Mouse (Mus musculus): ENCODE results near the gene Gtf3c3. TPM values are rescaled to one million over a fixed set of nuclear protein-coding genes. Genes with fewer than 3 reads are reported as not detected.

Gtf3c3 gene
- polyA plus RNA-seq (2014; fragmentation: Nextera tagmentation; extraction: Ambion mirVana) = 26.8 and 27.5 TPM in 2 replicates

DNA sequence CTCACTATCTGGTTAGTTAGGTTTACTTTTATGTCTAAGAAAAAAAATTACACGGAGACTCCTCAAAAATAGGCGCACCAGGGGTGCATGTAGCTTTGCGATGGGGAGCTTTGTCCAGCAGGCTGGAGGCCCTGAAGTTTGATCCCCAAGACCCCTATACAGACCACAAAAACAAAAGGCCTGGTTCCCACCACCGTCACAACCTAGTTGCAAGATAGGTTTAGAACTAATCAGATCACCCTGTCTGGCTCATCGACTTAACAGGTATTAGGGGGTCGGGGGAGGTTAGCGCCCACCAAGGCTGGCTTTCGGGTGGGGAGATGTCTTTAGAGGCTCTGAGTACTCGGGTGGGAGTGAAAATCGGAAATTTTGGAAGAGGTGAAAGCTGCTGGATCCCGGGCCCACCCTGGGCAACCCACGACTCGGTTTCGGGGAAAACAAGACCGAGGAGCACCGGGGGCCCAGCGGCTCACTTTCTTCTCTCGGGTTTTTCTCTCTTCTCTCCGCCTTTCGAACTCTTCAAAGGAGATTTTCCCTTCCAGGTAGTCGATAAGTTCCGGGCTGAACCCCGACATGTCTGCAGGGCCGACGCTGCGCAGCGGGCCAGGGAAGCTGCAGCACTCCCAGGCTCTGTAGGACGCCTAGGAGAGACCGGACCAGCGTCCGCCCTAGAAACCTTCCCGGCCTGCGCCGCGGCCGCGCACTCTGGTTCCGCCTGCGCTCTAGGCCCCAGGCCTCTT is at the start of gene Gtf3c3:
TSS of gene Gtf3c3 (minus strand) at position 632 of the 740 bp plus-strand sequence.
- H3K4me3 ChIP-seq (ENCODE audit: low read depth, low read length) = peak within 1 kb of the TSS; percentile 81
- H3K4me2 ChIP-seq (replicated peaks; ENCODE audit: low read depth, low read length) = peak within 1 kb of the TSS; percentile 64
- no peaks in the 10 kb centered on the region for H3K9me3 ChIP-seq (ENCODE audit: control insufficient read depth, low read depth, low read length)
- peak within 1 kb of the TSS; percentile 82 for H3K9ac ChIP-seq (replicated peaks; ENCODE audit: low read depth, low read length)
- peak; percentile 98 for ATAC-seq (ENCODE audit: insufficient number of reproducible peaks, insufficient read depth, low FRiP score, low read depth)
- WGBS = 2% methylated on average over 38 of the region's 39 CpGs
- no peaks in the 10 kb centered on the region for H3K36me3 ChIP-seq (ENCODE audit: control insufficient read depth, insufficient read depth, low read length)
- no peaks in the 10 kb centered on the region for H3K27me3 ChIP-seq (ENCODE audit: control insufficient read depth, insufficient read depth, low read length)
- H3K4me1 ChIP-seq (ENCODE audit: control insufficient read depth, insufficient read depth, low read length) = no peaks in the 10 kb centered on the region
- no peak within 1 kb of the TSS for H3K27ac ChIP-seq (ENCODE audit: low read length)

DNA sequence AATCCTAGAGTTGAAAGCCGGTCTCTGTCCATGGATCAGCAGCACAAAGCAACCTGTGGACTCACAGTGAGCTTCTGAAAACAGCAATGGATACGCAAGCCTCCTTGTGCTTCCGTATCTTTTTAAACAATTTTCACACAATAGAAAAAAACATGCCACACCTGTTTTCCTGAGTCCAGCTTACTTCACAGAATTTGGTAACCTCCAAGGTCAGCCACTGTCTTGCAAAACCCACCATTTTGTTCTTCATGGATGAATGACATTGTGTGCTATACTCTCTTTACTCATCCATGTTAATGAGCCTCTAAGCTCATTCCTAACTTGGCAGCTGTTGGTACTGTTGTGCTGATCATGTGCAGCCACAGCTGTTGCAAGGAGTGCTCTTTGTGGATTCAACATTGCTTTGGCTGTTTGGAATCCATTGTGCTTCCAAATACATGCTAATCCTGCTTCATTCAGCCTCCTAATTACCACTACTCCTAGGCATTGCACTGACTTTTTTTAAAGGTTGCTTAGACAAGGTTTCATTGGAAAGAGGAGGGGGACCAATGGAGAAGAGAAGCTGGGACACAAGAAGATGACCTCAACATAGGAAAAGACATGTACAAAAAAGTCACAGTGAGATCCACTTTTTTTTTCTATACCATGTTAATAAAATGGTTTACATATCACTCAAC is 46.1 kb upstream of the Gtf3c3 start:
- Histone ChIP-seq H3K4me3 (ENCODE audit: low read depth, low read length) (no peak overlapping the region), H3K9ac (replicated peaks; ENCODE audit: low read depth, low read length) (no peak overlapping the region), H3K9me3 (ENCODE audit: control insufficient read depth, low read depth, low read length) (no peaks in the 10 kb centered on the region), H3K4me2 (replicated peaks; ENCODE audit: low read depth, low read length) (no peak overlapping the region), H3K4me1 (ENCODE audit: control insufficient read depth, insufficient read depth, low read length) (no peaks in the 10 kb centered on the region), H3K36me3 (ENCODE audit: control insufficient read depth, insufficient read depth, low read length) (no peaks in the 10 kb centered on the region; the same call in 1 of the 2 replicates), H3K27me3 (ENCODE audit: control insufficient read depth, insufficient read depth, low read length) (no peaks in the 10 kb centered on the region), H3K27ac (ENCODE audit: low read length) (no peak overlapping the region)
- ATAC-seq (ENCODE audit: insufficient number of reproducible peaks, insufficient read depth, low FRiP score, low read depth) = no peak
- 90% methylated on average over 3 of the region's 3 CpGs for WGBS

DNA sequence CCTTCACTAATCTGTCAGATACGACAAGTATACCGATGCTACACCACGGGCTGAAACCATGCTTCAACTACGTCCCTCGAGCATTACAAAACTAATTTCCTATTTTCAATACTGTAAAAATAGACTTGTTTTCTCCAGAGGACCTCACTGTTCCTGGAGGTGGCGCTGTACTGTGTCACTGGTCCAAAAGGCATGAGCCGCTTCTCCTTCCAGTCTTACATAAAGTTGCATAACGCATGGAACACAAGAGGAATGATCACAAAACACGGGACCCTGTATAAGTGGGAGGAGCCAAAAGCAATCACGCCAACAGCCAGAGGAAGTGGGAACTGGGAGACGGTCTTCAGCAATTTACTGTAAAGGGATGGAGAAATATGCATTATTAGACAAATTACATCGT is 41.7 kb upstream of the Gtf3c3 start:
- no peak overlapping the region for H3K4me2 ChIP-seq (replicated peaks; ENCODE audit: low read depth, low read length)
- H3K27me3 ChIP-seq (ENCODE audit: control insufficient read depth, insufficient read depth, low read length) = no peaks in the 10 kb centered on the region
- H3K4me1 ChIP-seq (ENCODE audit: control insufficient read depth, insufficient read depth, low read length) = no peaks in the 10 kb centered on the region
- WGBS = 93% methylated on average over 12 of the region's 12 CpGs
- H3K4me3 ChIP-seq (ENCODE audit: low read depth, low read length) = no peak overlapping the region
- H3K27ac ChIP-seq (ENCODE audit: low read length) = no peak overlapping the region
- H3K36me3 ChIP-seq (ENCODE audit: control insufficient read depth, insufficient read depth, low read length) = no peaks in the 10 kb centered on the region
- ATAC-seq (ENCODE audit: insufficient number of reproducible peaks, insufficient read depth, low FRiP score, low read depth) = no peak
- no peaks in the 10 kb centered on the region for H3K9me3 ChIP-seq (ENCODE audit: control insufficient read depth, low read depth, low read length)
- no peak overlapping the region for H3K9ac ChIP-seq (replicated peaks; ENCODE audit: low read depth, low read length)

DNA sequence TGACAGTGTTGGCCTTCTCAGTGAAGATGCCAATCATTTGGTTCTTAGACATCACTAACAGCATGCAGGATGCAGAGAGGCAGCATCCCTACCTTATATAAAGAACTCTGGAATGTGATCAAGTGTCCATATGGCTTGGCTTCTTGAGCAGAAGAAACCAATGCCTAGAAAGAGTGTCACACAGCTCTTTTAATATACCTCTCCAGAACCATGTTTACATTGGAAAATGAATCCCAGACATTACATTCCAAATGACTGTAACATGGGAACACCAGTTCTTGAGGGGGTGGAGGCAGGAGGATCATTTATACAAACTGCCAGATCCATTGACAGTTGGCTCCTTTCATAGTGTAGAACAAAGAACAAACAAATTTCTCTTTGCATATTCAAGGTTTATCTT is 29.9 kb upstream of the Gtf3c3 start:
- no peak for ATAC-seq (ENCODE audit: insufficient number of reproducible peaks, insufficient read depth, low FRiP score, low read depth)

DNA sequence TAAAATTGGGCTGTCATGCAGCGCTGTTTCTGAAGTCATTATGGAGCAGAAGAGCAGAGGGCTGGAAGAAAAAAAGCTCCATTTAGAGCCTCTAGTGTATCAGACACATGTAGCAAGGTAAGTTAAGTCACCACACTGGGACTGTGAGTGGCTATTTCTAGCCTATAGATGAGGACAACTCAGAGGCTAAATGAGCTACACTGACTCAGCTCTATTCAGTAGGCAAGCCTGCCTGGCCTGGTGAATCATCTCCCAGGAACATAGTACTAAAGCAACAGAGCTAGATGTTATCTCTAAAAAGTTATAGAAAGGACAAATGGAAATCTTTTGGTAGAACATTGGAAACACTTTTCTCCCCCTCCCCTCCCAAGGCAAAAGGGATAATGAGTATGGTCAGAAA is 28.6 kb upstream of the Gtf3c3 start:
- 91% methylated on average over 1 of the region's 1 CpGs for WGBS
- Histone ChIP-seq H3K27ac (ENCODE audit: low read length) (no peak overlapping the region), H3K9ac (replicated peaks; ENCODE audit: low read depth, low read length) (no peak overlapping the region), H3K36me3 (ENCODE audit: control insufficient read depth, insufficient read depth, low read length) (no peaks in the 10 kb centered on the region), H3K27me3 (ENCODE audit: control insufficient read depth, insufficient read depth, low read length) (no peaks in the 10 kb centered on the region), H3K4me2 (replicated peaks; ENCODE audit: low read depth, low read length) (no peak overlapping the region), H3K4me1 (ENCODE audit: control insufficient read depth, insufficient read depth, low read length) (no peaks in the 10 kb centered on the region), H3K4me3 (ENCODE audit: low read depth, low read length) (no peak overlapping the region), H3K9me3 (ENCODE audit: control insufficient read depth, low read depth, low read length) (no peaks in the 10 kb centered on the region)
- no peak for ATAC-seq (ENCODE audit: insufficient number of reproducible peaks, insufficient read depth, low FRiP score, low read depth)

More for the DNA sequence above, 29.9 kb upstream of the Gtf3c3 start:
- Histone ChIP-seq H3K4me2 (replicated peaks; ENCODE audit: low read depth, low read length) (no peak overlapping the region), H3K4me3 (ENCODE audit: low read depth, low read length) (no peak overlapping the region), H3K27ac (ENCODE audit: low read length) (no peak overlapping the region), H3K36me3 (ENCODE audit: control insufficient read depth, insufficient read depth, low read length) (no peaks in the 10 kb centered on the region), H3K9ac (replicated peaks; ENCODE audit: low read depth, low read length) (no peak overlapping the region), H3K9me3 (ENCODE audit: control insufficient read depth, low read depth, low read length) (no peaks in the 10 kb centered on the region), H3K4me1 (ENCODE audit: control insufficient read depth, insufficient read depth, low read length) (no peaks in the 10 kb centered on the region), H3K27me3 (ENCODE audit: control insufficient read depth, insufficient read depth, low read length) (no peaks in the 10 kb centered on the region)

DNA sequence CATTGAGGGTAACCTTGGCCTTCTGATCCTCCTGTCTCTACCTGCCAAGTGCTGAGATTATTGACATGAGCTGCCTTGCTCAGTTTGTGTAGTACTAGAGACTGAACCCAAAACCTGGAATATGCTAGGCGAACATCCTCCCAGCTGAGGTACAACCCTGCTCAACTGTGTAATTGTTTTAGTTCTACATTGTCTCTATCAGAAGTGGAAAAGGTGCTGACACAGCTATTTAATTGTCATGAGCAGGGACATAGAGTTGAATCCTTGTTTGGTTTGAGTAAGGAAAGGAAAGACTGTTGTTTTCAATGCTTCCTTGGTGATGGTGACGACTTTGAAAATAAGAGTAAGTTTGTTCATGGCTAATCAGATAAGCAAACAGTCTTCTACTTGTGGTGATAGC is 13.3 kb upstream of the Gtf3c3 start:
- Histone ChIP-seq H3K27me3 (ENCODE audit: control insufficient read depth, insufficient read depth, low read length) (no peaks in the 10 kb centered on the region), H3K9ac (replicated peaks; ENCODE audit: low read depth, low read length) (no peak overlapping the region), H3K9me3 (ENCODE audit: control insufficient read depth, low read depth, low read length) (no peaks in the 10 kb centered on the region), H3K4me2 (replicated peaks; ENCODE audit: low read depth, low read length) (no peak overlapping the region), H3K4me1 (ENCODE audit: control insufficient read depth, insufficient read depth, low read length) (no peaks in the 10 kb centered on the region), H3K36me3 (ENCODE audit: control insufficient read depth, insufficient read depth, low read length) (no peaks in the 10 kb centered on the region), H3K27ac (ENCODE audit: low read length) (no peak overlapping the region), H3K4me3 (ENCODE audit: low read depth, low read length) (no peak overlapping the region)
- no peak for ATAC-seq (ENCODE audit: insufficient number of reproducible peaks, insufficient read depth, low FRiP score, low read depth)
- 80% methylated on average over 2 of the region's 2 CpGs for WGBS

DNA sequence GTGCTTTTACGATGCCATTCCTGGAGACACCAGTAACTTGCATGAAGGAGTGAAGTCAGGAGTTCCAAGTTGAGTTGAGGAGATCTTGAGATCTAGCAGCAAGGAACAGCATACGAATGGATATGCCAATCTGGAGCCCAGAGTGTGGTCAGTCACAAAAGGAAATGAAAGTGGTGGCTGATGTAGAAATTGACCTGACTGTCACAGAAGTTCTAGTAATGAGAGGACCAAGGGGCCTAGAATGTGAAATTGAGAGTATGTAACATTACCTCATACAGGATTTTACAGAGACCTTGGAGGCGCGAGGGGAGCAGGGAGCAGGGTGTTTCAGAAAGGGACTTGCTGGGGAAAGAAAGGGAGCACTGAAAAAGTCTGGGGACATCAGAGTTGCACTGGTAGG is 10.1 kb upstream of the Gtf3c3 start:
- Histone ChIP-seq H3K4me1 (ENCODE audit: control insufficient read depth, insufficient read depth, low read length) (no peaks in the 10 kb centered on the region), H3K27ac (ENCODE audit: low read length) (no peak overlapping the region), H3K9ac (replicated peaks; ENCODE audit: low read depth, low read length) (no peak overlapping the region), H3K9me3 (ENCODE audit: control insufficient read depth, low read depth, low read length) (no peaks in the 10 kb centered on the region), H3K4me3 (ENCODE audit: low read depth, low read length) (no peak overlapping the region), H3K4me2 (replicated peaks; ENCODE audit: low read depth, low read length) (no peak overlapping the region), H3K36me3 (ENCODE audit: control insufficient read depth, insufficient read depth, low read length) (no peaks in the 10 kb centered on the region), H3K27me3 (ENCODE audit: control insufficient read depth, insufficient read depth, low read length) (no peaks in the 10 kb centered on the region)
- ATAC-seq (ENCODE audit: insufficient number of reproducible peaks, insufficient read depth, low FRiP score, low read depth) = no peak
- WGBS = 75% methylated on average over 4 of the region's 4 CpGs

DNA sequence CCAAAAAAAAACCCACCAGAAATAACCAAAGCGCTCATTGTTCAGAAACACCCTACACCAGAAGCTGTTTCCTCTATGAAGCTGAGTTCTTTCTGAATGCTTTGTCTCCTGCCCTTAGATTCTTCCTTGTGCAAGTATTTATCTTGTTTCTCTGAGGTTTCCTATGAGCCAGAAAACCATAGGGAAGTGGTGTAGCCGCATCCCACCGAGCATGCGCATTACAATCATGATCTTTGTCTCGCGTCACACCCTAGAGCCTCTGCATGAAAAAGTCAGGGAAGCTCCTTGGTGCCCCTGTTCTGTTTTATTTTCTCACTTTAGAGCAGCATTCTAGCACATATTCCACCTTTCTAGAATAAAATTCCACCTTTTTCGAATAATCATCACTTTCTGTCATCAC is 4.9 kb upstream of the Gtf3c3 start:
- H3K27ac ChIP-seq (ENCODE audit: low read length) = no peak overlapping the region
- WGBS = 63% methylated on average over 7 of the region's 7 CpGs
- no peaks in the 10 kb centered on the region for H3K9me3 ChIP-seq (ENCODE audit: control insufficient read depth, low read depth, low read length)
- H3K9ac ChIP-seq (replicated peaks; ENCODE audit: low read depth, low read length) = no peak overlapping the region
- H3K36me3 ChIP-seq (ENCODE audit: control insufficient read depth, insufficient read depth, low read length) = no peaks in the 10 kb centered on the region
- no peak for ATAC-seq (ENCODE audit: insufficient number of reproducible peaks, insufficient read depth, low FRiP score, low read depth)
- H3K4me3 ChIP-seq (ENCODE audit: low read depth, low read length) = no peak overlapping the region
- no peaks in the 10 kb centered on the region for H3K27me3 ChIP-seq (ENCODE audit: control insufficient read depth, insufficient read depth, low read length)
- H3K4me1 ChIP-seq (ENCODE audit: control insufficient read depth, insufficient read depth, low read length) = no peaks in the 10 kb centered on the region
- no peak overlapping the region for H3K4me2 ChIP-seq (replicated peaks; ENCODE audit: low read depth, low read length)

Data from stomach, embryonic 14.5 days (tissue).